Mouse (Mus musculus): ENCODE data around the gene Lats2.
"Not testable (repeated sequence)": the region's sequence is repeated elsewhere in the genome, so short reads cannot be mapped to it uniquely, and the experiment has no call there.

Lats2 gene

GRCm38 (mm10) chr14:57695550-57695949 lies 62.6 kb downstream of the Lats2 start:
- no peak for DNase-seq (ENCODE audit: low spot score in 2 of 2)

GRCm38 (mm10) chr14:57694246-57694645 lies 63.9 kb downstream of the Lats2 start:
- DNase-seq (ENCODE audit: low spot score in 2 of 2) = no peak

GRCm38 (mm10) chr14:57692517-57693130 lies 65.6 kb downstream of the Lats2 start:
- no peak for DNase-seq (ENCODE audit: low spot score in 2 of 2)

GRCm38 (mm10) chr14:57691316-57691715 lies 66.9 kb downstream of the Lats2 start:
- DNase-seq (ENCODE audit: low spot score in 2 of 2) = no peak

GRCm38 (mm10) chr14:57690681-57691080 lies 67.5 kb downstream of the Lats2 start:
- no peak for DNase-seq (ENCODE audit: low spot score in 2 of 2)

GRCm38 (mm10) chr14:57688066-57688465 lies 70.1 kb downstream of the Lats2 start:
- not testable (repeated sequence) for DNase-seq (ENCODE audit: low spot score in 2 of 2)

- DNase-seq (ENCODE audit: low spot score in 2 of 2) = no peak
Measured at GRCm38 (mm10) chr14:57687441-57687840, 70.7 kb downstream of the Lats2 start.

- DNase-seq (ENCODE audit: low spot score in 2 of 2) = no peak
Measured at GRCm38 (mm10) chr14:57686647-57687046, 71.5 kb downstream of the Lats2 start.

GRCm38 (mm10) chr14:57684579-57684978 lies 73.6 kb downstream of the Lats2 start:
- peak; percentile 46 to 62 for DNase-seq (ENCODE audit: low spot score in 2 of 2)

- no peak for DNase-seq (ENCODE audit: low spot score in 2 of 2)
Measured at GRCm38 (mm10) chr14:57682751-57683150, 75.4 kb downstream of the Lats2 start.

- peak; percentile 76 to 82 for DNase-seq (ENCODE audit: low spot score in 2 of 2)
Measured at GRCm38 (mm10) chr14:57679958-57680535, 78.1 kb downstream of the Lats2 start.

- no peak for DNase-seq (ENCODE audit: low spot score in 2 of 2)
Measured at GRCm38 (mm10) chr14:57679523-57679922, 78.7 kb downstream of the Lats2 start.

- DNase-seq (ENCODE audit: low spot score in 2 of 2) = no peak
Measured at GRCm38 (mm10) chr14:57675481-57675880, 82.7 kb downstream of the Lats2 start.

- no peak for DNase-seq (ENCODE audit: low spot score in 2 of 2)
Measured at GRCm38 (mm10) chr14:57665628-57665950, 92.6 kb downstream of the Lats2 start.

- DNase-seq (ENCODE audit: low spot score in 2 of 2) = peak; percentile 75 to 76
Measured at GRCm38 (mm10) chr14:57664822-57665627, 93.2 kb downstream of the Lats2 start, which contains the start of gene Xpo4. Gene Xpo4, minus strand, starts transcription at chr14:57665430.

GRCm38 (mm10) chr14:57664311-57664821 lies 93.8 kb downstream of the Lats2 start:
- no peak for DNase-seq (ENCODE audit: low spot score in 2 of 2)

- no peak for DNase-seq (ENCODE audit: low spot score in 2 of 2)
Measured at GRCm38 (mm10) chr14:57663630-57664029, 94.6 kb downstream of the Lats2 start.

- DNase-seq (ENCODE audit: low spot score in 2 of 2) = no peak
Measured at GRCm38 (mm10) chr14:57658301-57658700, 99.9 kb downstream of the Lats2 start.

- no peak for DNase-seq (ENCODE audit: low spot score in 2 of 2)
Measured at GRCm38 (mm10) chr14:57657500-57657899, 100.7 kb downstream of the Lats2 start.

GRCm38 (mm10) chr14:57656519-57656918 lies 101.7 kb downstream of the Lats2 start:
- not testable (repeated sequence) for DNase-seq (ENCODE audit: low spot score in 2 of 2)

- DNase-seq (ENCODE audit: low spot score in 2 of 2) = no peak
Measured at GRCm38 (mm10) chr14:57649501-57649900, 108.7 kb downstream of the Lats2 start.

- no peak for DNase-seq (ENCODE audit: low spot score in 2 of 2)
Measured at GRCm38 (mm10) chr14:57646155-57646554, 112.0 kb downstream of the Lats2 start.

Measured in urinary bladder, postnatal 36 days (tissue).